Mouse (Mus musculus): ENCODE results near the gene Cth.

Gene Cth

DNA sequence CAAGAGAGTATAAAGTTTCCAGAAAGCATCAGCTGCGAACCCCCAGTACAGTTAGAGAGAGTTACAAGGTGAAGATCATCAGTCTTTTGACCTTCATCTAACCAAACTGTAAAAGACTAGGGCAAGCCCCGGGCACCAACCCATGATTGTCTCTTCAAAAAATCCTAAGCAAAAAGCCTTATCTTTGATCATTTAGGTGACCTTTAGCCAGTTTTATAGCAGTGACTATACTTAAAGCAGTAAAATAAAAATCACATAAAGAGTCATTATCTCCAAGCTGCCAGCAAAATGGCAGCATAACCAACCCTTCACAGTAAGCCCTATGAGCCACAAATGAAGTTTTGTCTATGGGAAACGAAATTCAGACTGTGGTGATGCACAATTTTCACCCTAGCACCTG is 14.6 kb downstream of the Cth start:
- DNase-seq (ENCODE audit: low read depth, low spot score), result no peak

DNA sequence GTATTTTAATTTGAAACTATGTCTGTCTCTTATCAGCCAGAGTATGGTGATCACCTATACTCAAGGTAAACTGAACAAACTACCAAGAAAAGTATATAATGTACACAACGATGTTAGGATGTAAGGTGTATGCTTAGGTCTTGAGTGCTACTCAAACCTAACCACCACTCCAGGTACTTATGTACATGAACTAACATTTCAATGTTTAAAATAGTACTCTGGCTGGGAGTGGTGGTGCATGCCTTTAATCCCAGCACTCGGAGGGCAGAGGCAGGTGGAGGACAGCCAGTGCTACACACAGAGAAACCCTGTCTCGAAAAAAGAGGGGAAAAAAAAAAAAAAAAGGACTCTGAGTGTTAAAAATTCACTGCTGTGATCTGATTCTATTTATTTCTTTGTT is 16.7 kb downstream of the Cth start:
- DNase-seq (ENCODE audit: low read depth, low spot score), result no peak

DNA sequence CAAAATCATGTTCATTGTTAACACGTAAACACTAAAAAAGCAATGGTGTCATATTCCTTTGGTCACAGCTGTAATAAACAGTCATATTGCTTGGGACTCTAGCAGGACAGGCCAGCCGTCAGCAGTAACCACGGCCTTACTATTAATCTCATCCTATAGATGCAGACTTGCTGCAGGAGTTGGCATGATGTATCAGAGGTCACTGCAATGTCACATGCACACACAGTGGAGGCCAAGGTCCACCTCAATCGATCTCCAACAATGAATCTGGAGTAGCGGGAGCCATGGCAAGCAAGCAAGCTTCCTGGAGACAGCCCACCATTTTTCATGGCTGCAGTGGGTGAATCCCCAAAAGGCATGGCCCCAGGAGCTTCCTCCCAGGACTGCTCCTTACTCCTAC is 23.2 kb downstream of the Cth start:
- DNase-seq (ENCODE audit: low read depth, low spot score), result no peak

DNA sequence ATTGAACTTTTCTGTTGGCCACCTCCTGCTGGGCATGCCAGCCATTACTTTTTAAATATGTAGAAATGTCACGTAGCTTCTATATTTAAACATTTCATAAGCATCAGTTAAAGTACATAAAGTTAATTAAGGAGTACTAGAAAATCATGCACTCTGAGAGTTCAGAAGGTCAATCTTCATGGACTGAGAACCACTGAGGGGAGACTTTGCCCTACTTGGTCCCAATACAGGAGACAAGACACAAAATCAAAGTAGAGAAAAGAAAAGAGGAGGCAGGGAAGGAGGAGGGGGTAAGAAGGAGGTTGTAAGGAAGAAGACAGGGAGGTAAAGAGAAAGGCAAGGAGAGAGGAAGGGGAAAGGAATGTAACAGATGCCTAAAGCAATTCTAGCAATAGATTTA is 24.9 kb downstream of the Cth start:
- no peak for DNase-seq (ENCODE audit: low read depth, low spot score)

DNA sequence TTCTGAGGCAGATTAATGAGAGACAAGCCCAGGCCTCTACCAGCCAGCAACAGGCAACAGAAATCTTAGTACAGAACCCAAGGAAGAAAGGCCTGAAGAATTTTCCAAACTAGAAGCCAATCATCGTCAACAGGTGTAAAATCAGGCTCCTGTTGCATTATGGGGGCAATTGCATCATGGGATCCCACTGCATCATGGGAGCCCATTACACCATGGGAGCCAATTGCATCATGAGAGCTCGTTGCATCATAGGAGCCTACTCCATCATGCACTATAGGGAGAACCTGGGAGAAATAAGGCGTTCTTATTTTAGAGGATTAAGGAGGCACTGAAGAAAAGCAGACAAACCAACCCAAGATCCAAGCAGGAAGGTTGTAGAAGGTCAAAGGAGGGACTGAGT is 27.2 kb downstream of the Cth start:
- no peak for DNase-seq (ENCODE audit: low read depth, low spot score)

DNA sequence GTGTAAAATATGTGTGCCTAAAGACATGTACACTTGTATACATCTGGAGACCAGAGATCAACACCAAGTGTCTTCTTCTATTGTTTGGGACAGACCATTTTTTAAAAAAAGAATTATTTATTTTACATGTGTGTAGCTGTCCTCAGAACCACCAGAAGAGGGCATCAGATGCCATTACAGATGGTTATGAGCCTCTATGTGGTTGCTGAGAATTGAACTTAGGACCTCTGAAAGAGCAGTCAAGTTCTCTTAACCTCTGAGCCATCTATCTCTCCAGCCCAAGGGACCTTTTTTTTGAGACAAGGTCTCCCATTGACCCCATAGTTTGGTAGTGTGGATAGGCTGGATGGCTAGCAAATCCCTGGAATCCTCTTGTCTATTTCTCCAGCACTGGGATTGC is 33.1 kb downstream of the Cth start:
- no peak for DNase-seq (ENCODE audit: low read depth, low spot score)

DNA sequence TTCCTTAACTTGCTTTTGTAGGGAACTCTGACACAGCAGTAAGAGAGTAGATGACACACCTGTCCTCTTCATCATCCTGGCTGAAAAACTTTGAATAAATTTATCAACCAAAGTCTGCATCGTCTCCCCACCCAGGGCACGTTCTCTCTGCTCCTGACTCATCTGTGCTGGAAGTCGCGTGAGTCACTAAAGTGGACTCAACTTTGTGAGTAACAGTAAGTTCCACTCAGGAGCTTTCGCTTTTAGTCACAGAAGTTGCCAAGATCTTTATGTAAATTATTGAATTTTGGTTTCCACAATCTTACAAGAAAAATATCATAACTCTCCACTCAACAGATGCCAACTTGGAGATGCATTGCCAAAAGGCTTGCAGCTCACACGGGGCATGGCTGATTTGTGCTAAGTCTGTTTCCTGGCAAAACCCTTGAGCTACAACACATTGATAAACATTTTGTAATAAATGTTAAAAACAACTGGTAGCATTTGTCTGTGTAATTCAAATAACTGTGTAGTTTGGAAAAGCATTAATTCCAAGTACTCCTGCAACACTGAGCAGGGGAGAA is 40.7 kb downstream of the Cth start:
- DNase-seq (ENCODE audit: low read depth, low spot score), result no peak

DNA sequence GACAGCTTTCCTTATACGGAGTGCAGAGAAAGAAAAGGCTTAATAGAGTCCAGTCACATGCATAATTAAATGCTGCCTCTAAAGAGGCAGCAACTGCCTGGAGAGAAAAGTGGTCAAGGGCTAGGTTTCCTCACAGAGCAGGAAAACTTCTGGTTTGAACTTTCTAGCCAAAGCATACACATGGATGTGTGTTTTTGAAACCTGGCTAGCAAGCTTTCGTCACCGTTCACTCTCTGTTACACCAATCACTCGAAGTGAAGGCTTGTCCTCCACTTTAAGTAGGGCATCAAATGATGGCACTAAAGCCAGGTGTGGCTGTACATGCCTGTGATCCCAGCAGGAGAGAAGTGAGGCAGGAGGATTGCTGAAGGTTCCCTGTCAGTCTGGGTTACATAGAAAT is 41.8 kb downstream of the Cth start:
- DNase-seq (ENCODE audit: low read depth, low spot score), result no peak

DNA sequence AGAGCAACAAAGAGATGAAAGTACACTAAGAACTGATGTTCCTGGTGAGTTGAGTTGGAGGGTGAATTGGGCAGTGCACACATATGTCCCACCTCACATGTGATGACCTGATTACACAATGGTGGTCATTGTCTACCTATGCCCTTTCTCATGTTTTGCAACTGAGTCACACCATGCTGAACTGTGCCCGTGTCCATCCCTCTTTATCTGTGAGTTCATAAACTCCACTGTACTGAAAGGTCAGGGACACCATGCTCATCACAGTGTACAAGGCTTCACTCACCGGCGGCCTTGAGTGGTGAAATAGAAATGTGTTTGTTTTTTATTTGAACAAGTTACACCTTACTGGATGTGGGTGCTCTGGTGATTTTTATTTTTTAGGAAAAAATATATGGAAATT is 42.9 kb downstream of the Cth start:
- no peak for DNase-seq (ENCODE audit: low read depth, low spot score)

DNA sequence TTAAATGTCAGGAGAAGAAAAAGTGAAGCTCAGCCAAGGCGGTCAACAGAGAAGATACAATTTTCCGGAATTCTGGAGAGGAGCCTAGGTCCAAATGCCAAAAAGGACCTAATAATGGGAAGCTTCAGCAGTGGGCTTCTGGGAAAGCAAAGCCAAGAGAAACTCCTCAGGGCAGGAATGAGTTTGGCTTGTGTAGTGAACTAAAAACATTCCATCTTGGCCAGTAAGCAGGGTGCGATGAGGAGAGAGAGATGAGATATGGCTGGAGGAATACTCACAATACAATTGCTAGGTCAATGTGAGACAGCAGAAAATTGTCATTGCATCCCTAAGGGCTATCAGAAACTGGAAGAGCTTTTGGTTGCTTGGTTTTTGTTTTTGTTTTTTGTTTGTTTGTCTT is 43.9 kb downstream of the Cth start:
- no peak for DNase-seq (ENCODE audit: low read depth, low spot score)

DNA sequence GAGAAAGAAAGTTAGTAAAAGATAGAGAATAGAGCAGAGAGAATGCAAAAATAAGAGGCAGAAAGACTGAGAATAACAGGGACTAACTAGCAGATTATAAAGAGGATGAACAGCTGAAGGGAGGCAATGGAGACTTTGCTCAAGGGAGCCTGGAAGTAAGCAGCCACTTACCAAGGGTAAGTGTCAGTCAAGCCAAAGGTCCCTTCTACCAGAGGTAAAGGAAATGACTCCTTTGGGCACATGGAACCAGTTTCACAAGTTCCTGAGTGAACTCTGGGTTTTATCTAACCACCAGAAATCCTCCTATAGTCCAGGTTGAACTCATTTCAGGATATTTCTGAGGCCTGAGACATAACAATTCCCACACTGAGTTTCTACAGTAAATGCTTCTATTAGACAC is 47.0 kb downstream of the Cth start:
- DNase-seq (ENCODE audit: low read depth, low spot score), result no peak

DNA sequence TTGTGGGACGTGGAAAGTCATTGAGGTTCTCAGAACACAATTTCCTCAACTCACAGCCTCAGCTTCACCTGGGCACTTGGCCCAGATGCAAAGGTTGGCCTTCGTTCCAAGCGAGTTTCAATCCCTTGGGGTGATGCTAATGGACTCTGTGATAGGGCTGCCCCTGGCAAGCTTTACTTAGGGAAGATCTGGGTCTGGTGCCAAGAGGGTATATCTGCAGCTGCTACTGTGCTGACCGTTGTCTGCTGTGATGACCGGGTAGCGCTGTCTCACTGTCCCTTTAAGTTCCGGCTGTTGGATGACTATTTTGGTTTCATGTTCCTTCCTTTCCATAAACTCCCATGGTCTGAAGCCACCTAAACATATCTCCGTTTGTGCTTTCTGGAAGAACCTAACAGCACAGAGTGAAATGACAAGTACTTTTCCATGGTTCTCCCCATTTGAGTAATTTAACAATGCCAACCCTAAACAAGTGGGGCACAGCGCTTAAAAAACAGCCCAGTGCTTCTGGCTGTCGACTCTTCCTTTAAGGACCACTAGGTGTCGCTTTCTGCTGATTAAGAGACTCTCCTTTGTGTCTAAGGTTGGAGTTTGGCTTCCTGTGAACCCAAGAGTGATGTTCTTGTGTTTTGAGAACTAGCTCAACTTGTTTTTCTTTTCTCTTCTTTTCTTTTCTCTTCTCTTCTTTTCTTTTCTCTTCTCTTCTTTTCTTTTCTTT is 48.3 kb downstream of the Cth start:
- DNase-seq (ENCODE audit: low read depth, low spot score), result peak; percentile 23

DNA sequence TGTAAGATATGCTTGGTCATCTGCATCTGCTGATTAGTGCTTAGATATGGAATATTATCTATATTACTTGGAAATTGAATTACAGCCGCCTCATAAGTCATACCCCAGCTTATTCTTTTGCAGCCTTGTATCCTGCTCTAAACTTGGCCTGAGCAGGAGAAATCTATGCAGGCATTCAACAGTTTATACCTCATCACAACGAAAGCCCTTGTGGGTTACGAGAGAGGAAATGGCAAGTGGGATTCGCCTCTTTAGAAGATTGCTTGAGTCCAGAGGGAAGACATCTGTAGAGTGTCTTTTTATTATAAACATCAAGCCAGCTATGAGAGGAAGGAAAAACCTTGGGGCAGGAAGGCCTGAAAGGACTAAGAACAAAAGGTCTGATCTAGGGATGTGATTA is 52.0 kb downstream of the Cth start:
- DNase-seq (ENCODE audit: low read depth, low spot score), result no peak

DNA sequence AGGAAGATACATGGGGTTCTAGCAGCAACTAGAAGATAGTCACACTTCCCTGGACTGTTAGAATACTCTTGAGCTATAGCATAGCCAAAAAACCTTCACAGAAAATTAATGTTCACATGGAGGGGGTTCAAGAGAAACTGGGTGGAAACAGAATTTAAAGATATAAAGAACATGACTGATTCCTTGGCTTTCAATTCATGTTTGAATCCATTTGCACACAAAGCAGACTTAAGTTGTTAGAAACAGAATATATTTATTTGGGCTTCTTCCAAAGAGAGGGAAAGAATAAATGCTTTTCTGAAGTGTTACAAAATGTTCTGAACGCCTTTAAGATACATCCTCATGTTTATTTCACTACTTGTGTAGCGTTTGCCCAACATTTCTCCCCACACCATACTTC is 57.0 kb downstream of the Cth start:
- no peak for DNase-seq (ENCODE audit: low read depth, low spot score)

DNA sequence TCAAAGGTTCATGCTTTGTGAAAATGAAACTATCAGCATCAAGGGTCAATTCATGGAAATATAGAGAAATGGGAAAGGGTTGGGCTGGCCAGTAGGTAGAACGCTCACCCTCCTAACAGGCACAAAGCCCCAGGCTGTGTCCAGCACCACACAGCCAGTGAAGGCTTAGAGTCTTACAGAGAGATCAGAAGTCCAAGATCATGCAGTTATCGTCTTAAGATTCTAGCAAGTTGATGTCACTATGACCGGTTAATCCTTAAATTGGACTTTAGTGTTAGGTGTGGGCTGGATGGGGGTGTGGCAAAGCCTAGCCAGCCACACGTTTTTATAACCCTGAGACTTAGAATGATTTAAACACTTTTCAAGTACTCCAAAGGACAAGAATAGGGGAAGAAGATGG is 58.6 kb downstream of the Cth start:
- DNase-seq (ENCODE audit: low read depth, low spot score), result no peak

DNA sequence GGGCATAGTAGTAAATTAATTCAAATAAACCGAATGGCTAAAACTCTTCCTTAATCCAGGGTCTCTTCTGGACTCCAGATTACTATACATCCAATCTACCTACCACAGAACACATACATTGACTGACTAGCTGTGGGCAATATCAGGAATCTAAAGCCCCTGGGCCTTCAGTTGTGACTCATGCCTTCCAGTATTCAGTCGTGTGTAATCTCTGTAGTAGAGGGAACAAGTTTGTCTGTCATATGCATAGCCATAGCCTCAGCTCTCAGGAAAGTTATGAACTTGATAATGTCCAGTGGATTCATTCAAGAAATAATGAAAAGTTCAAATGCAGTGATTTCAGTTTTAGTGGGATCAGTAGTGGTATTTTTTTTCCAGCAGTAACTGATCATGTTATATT is 59.0 kb downstream of the Cth start:
- DNase-seq (ENCODE audit: low read depth, low spot score), result no peak

DNA sequence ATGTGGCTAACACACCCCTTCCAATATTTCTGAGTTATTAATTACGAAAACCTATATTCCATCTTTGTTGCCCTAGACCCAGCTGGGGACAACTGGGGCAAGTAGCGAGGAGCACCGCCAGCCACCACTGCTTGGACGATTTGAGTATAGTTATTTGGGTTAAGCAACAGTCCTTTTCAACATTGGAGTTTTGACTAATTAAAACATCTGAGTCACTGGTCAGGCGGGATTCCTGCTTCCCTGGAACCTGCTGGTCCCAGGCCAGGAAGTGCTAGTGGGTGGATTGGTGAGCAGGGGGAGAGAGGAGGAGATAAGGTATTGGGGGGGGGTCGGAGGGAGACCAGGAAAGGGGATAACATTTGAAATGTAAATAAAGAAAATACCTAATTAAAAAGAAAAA is 59.4 kb downstream of the Cth start:
- DNase-seq (ENCODE audit: low read depth, low spot score), result no peak

DNA sequence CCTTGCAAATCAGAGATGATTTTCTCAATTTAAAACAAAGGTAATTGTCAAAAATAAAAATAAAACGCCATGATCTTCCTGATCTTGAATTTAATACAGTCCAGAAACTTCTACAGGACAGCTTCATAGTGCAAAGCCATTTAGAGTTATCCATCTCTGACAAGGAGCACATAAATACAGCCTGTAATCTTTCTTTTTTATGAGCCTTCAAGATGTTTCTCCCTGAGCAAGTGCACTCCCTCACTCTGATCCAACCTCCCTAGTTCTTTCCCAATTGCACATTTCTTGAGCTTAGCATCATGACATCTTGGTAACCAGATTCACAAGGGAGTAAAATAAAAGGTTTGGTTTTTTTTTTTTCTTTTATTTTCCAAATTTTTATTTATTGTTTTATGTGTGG is 72.1 kb downstream of the Cth start:
- no peak for DNase-seq (ENCODE audit: low read depth, low spot score)

DNA sequence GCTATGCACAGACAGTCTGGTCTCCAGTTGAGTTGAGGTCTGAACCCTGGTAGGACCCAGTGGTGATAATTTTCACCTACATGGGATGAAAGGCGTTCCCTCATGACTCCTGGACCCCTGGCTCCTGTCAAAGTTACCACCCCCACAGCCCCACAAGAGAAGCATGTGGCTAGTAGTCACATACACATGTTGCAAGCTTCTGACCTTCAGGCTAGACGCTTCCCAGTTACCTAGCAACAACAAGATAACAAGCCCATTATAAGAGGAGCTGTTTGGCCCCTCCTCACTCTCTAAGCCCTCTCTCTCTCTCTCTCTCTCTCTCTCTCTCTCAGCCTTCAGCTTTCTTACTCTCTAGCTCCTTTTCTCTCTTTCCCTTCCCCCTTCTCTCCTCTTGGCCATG is 76.4 kb downstream of the Cth start:
- DNase-seq (ENCODE audit: low read depth, low spot score), result no peak

DNA sequence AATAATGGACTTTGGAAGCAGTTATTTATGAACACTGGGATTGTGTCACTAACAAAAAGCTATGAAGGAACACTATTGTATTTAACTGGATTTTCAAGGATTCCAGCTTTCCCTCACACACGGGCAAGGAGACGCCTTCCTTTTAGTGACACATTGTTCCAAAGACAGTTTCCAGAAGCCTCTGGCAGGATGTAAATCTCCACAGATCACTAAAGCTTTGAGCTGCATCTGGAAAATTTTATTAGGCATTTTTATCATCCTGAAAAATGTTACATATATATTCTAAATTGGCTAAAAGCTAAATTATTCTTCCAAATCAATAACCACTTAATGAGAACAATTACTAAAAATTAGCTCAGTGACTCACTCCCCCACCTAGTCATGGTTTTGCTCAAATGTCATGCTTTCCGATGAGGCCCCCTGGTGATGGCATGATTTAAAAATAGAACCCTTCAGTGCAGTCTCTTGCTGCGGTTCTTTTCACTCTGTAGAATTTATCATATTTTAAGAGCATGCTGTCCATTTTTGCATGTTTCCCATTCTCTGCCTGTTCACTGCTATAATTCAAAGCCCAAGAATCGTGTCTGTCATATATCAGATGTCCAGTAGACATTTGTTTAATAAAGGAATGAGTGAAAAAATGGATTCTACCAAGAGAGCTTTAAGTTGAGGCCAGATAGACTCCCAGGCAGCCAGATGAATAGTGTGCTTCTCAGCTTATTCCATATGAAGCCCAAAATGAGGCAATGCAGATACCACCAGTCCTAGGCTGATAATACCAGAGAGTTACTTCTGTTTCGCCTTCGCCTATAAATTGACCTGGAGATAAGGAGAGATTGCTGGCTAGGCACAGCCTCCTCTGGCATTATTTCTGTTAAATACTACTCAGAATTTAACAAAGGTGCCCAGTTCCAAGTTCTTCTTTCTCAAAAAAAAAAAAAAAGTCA is 77.3 kb downstream of the Cth start:
- no peak for DNase-seq (ENCODE audit: low read depth, low spot score)

Data from retina, adult 2 months (tissue).